In genomic region chr12:31583726-31584125, GRCm38 (mm10) we compare ENCODE assay signal across 20 mouse cellular contexts. TPM values are rescaled to one million over a fixed set of nuclear protein-coding genes. Genes with fewer than 3 reads are reported as not detected.
"Had no signal": no experiment of that assay in that cellular context is flagged by ENCODE, and none has a peak within 500 bp of the region (broad histone marks: within the 10 kb centered on the region; RNA-seq: fewer than 3 reads in every experiment).

No protein-coding gene starts in this region.

- H3K27me3 ChIP-seq: lung, embryonic 15.5 days; midbrain, embryonic 13.5 days; midbrain, embryonic 15.5 days; neural tube, embryonic 12.5 days; stomach, embryonic 15.5 days had no signal

- H3K4me1 ChIP-seq: lung, embryonic 15.5 days; megakaryocyte, embryonic 14.5 days; midbrain, embryonic 15.5 days; neural tube, embryonic 12.5 days; stomach, embryonic 15.5 days had no signal

- H3K27ac ChIP-seq: lung, embryonic 15.5 days; macrophage; midbrain, embryonic 13.5 days; midbrain, embryonic 15.5 days; neural tube, embryonic 12.5 days; stomach, embryonic 15.5 days; stomach, postnatal 0 days had no signal

- H3K9ac ChIP-seq: lung, embryonic 15.5 days; midbrain, embryonic 13.5 days; midbrain, embryonic 15.5 days; neural tube, embryonic 12.5 days; stomach, embryonic 15.5 days had no signal

- H3K4me3 ChIP-seq: lung, embryonic 15.5 days; megakaryocyte, embryonic 14.5 days; midbrain, embryonic 13.5 days; midbrain, embryonic 15.5 days; neural tube, embryonic 12.5 days; stomach, embryonic 15.5 days had no signal

- DNase-seq: lung, adult 2 months; lung, postnatal 14 days; lung, postnatal 36 days; right cerebral cortex, postnatal 14 days; thymus, adult 2 months; thymus, postnatal 25 days; thymus, postnatal 4 days had no signal

- ATAC-seq: lung, postnatal 0 days; midbrain, embryonic 13.5 days; midbrain, embryonic 15.5 days had no signal

- H3K4me2 ChIP-seq: lung, embryonic 15.5 days; midbrain, embryonic 11.5 days; midbrain, embryonic 13.5 days; midbrain, embryonic 15.5 days; neural tube, embryonic 12.5 days; stomach, embryonic 15.5 days had no signal

- H3K9me3 ChIP-seq: lung, embryonic 15.5 days; midbrain, embryonic 13.5 days; midbrain, embryonic 15.5 days; neural tube, embryonic 12.5 days; stomach, embryonic 15.5 days had no signal

- H3K36me3 ChIP-seq: lung, embryonic 15.5 days; midbrain, embryonic 13.5 days; midbrain, embryonic 15.5 days; neural tube, embryonic 12.5 days; stomach, embryonic 15.5 days had no signal

RNA-seq across cellular contexts. Expression of gene Slc26a4, which starts 24.0 kb away (rescaled TPM):
- polyA plus RNA-seq: lung, embryonic 15.5 days; lung, postnatal 0 days; macrophage; midbrain, embryonic 11.5 days; midbrain, postnatal 0 days; neural tube, embryonic 12.5 days; spleen, adult 2 months; urinary bladder, adult 2 months had no signal
